Mouse (Mus musculus): ENCODE results near the gene Ube2b.

Gene Ube2b

GRCm38 (mm10) chr11:51967443-51968401, 32.8 kb downstream of the Ube2b start, which contains the start of gene Cdkn2aipnl:
Cdkn2aipnl (plus strand) TSS chr11:51967661.
- peak; percentile 96 for DNase-seq (ENCODE audit: low read depth)

GRCm38 (mm10) chr11:51966651-51967050, 33.9 kb downstream of the Ube2b start:
- no peak for DNase-seq (ENCODE audit: low read depth)

GRCm38 (mm10) chr11:51962277-51962676, 38.3 kb downstream of the Ube2b start:
- no peak for DNase-seq (ENCODE audit: low read depth)

- DNase-seq (ENCODE audit: low read depth), result peak; percentile 40
Measured at GRCm38 (mm10) chr11:51961761-51962160, 38.8 kb downstream of the Ube2b start.

GRCm38 (mm10) chr11:51960967-51961471, 39.5 kb downstream of the Ube2b start:
- no peak for DNase-seq (ENCODE audit: low read depth)

- peak; percentile 61 for DNase-seq (ENCODE audit: low read depth)
Measured at GRCm38 (mm10) chr11:51960061-51960460, 40.5 kb downstream of the Ube2b start.

- DNase-seq (ENCODE audit: low read depth), result peak; percentile 58
Measured at GRCm38 (mm10) chr11:51959511-51959910, 41.1 kb downstream of the Ube2b start.

GRCm38 (mm10) chr11:51957760-51958159, 42.8 kb downstream of the Ube2b start:
- no peak for DNase-seq (ENCODE audit: low read depth)

- DNase-seq (ENCODE audit: low read depth), result no peak
Measured at GRCm38 (mm10) chr11:51956112-51956511, 44.5 kb downstream of the Ube2b start.

- peak; percentile 65 for DNase-seq (ENCODE audit: low read depth)
Measured at GRCm38 (mm10) chr11:51951861-51952420, 48.6 kb downstream of the Ube2b start.

GRCm38 (mm10) chr11:51949919-51950318, 50.6 kb downstream of the Ube2b start:
- DNase-seq (ENCODE audit: low read depth), result no peak

- no peak for DNase-seq (ENCODE audit: low read depth)
Measured at GRCm38 (mm10) chr11:51949155-51949840, 51.3 kb downstream of the Ube2b start.

- no peak for DNase-seq (ENCODE audit: low read depth)
Measured at GRCm38 (mm10) chr11:51946144-51946543, 54.4 kb downstream of the Ube2b start.

- DNase-seq (ENCODE audit: low read depth), result no peak
Measured at GRCm38 (mm10) chr11:51945548-51945947, 55.0 kb downstream of the Ube2b start.

- no peak for DNase-seq (ENCODE audit: low read depth)
Measured at GRCm38 (mm10) chr11:51944239-51944638, 56.3 kb downstream of the Ube2b start.

- DNase-seq (ENCODE audit: low read depth), result no peak
Measured at GRCm38 (mm10) chr11:51943500-51943841, 57.1 kb downstream of the Ube2b start.

- DNase-seq (ENCODE audit: low read depth), result no peak
Measured at GRCm38 (mm10) chr11:51942602-51943499, 57.7 kb downstream of the Ube2b start.

- DNase-seq (ENCODE audit: low read depth), result no peak
Measured at GRCm38 (mm10) chr11:51940511-51940955, 60.0 kb downstream of the Ube2b start.

- DNase-seq (ENCODE audit: low read depth), result no peak
Measured at GRCm38 (mm10) chr11:51939590-51939955, 61.0 kb downstream of the Ube2b start.

- peak; percentile 98 for DNase-seq (ENCODE audit: low read depth)
Measured at GRCm38 (mm10) chr11:51938817-51939589, 61.6 kb downstream of the Ube2b start.

GRCm38 (mm10) chr11:51937361-51937781, 63.2 kb downstream of the Ube2b start:
- no peak for DNase-seq (ENCODE audit: low read depth)
